8 mouse cellular contexts compared by ENCODE assay signal in the genomic region with DNA sequence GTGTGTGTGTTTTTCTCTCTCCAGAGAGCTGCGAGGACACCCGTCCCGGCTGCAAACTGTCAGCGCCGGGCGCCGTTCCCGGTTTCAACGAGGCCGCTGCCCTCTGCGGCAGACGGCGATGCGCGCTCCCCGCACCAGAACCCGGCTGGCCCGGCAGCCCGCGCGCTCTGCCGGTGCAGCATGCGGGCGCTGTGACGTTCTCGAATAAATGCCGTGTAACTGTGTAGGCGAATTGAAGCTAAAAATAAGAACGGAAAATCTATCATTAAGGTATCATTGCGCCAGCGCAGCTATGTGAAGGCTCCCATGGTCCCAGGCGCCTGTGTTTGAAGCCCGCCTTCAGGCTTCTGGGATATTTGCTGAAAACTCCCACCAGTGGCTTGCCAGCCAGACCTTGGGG. TPM values are rescaled to one million over a fixed set of nuclear protein-coding genes. Genes with fewer than 3 reads are reported as not detected.
A peak's percentile ranks its signal among the peaks of the same experiment; 100 is the strongest.
DNase-seq lines count a peak whose midpoint lies in the region; ATAC-seq and TF ChIP-seq lines count a peak whose summit lies in the region.

No protein-coding gene starts in this region.

- peak overlapping the region; percentile 89 for H3K4me2 ChIP-seq in forebrain, embryonic 14.5 days (ENCODE audit: low read length)
- peak overlapping the region; percentile 90 for H3K4me2 ChIP-seq in hindbrain, embryonic 16.5 days (ENCODE audit: low read length)
- H3K4me2 ChIP-seq in limb, embryonic 14.5 days (replicated peaks; ENCODE audit: low read depth, low read length, severe bottlenecking), result peak overlapping the region; percentile 85

- WGBS in forebrain, embryonic 14.5 days, result 1% methylated on average over 33 of the region's 33 CpGs
- WGBS in hindbrain, embryonic 16.5 days, result 0% methylated on average over 32 of the region's 33 CpGs
- WGBS in limb, embryonic 14.5 days, result 1% methylated on average over 27 of the region's 33 CpGs

- peaks cover 9% of the 10 kb centered on the region; the same call in 1 of the 2 replicates for H3K4me1 ChIP-seq in forebrain, embryonic 14.5 days (ENCODE audit: control insufficient read depth, insufficient read depth, low read length)
- peaks cover 19% of the 10 kb centered on the region; the same call in 1 of the 2 replicates for H3K4me1 ChIP-seq in hindbrain, embryonic 16.5 days (ENCODE audit: control insufficient read depth, insufficient read depth, low read depth, low read length)
- H3K4me1 ChIP-seq in limb, embryonic 14.5 days (ENCODE audit: control insufficient read depth, insufficient read depth, low read length), result peaks cover 6% of the 10 kb centered on the region; the same call in 1 of the 2 replicates

- H3K36me3 ChIP-seq in forebrain, embryonic 14.5 days (ENCODE audit: control insufficient read depth, insufficient read depth, low read length), result no peaks in the 10 kb centered on the region
- no peaks in the 10 kb centered on the region for H3K36me3 ChIP-seq in hindbrain, embryonic 16.5 days (ENCODE audit: control insufficient read depth, insufficient read depth, low read length)
- H3K36me3 ChIP-seq in limb, embryonic 14.5 days (ENCODE audit: control insufficient read depth, insufficient read depth, low read length), result no peaks in the 10 kb centered on the region

- no peak for TF ChIP-seq POLR2A in brain, embryonic 14.5 days (IDR thresholded peaks at IDR 0.05; ENCODE audit: borderline replicate concordance, extremely low read depth, insufficient read depth, insufficient read length, poor library complexity, severe bottlenecking)
- TF ChIP-seq POLR2A in limb, embryonic 14.5 days (IDR thresholded peaks at IDR 0.05; ENCODE audit: borderline replicate concordance, extremely low read depth, insufficient read depth, insufficient read length), result no peak

- H3K27ac ChIP-seq in gastrocnemius, adult 2 months, result no peak overlapping the region
- H3K27ac ChIP-seq in forebrain, embryonic 14.5 days (ENCODE audit: low read depth, low read length), result no peak overlapping the region
- H3K27ac ChIP-seq in hindbrain, embryonic 16.5 days (ENCODE audit: low read depth, low read length), result no peak overlapping the region
- no peak overlapping the region for H3K27ac ChIP-seq in limb, embryonic 14.5 days (replicated peaks; ENCODE audit: low read depth, low read length)

- peak; percentile 40; the same call in 1 of the 2 replicates for ATAC-seq in forebrain, embryonic 14.5 days
- peak; percentile 22; the same call in 1 of the 2 replicates for ATAC-seq in hindbrain, embryonic 16.5 days
- ATAC-seq in limb, embryonic 14.5 days (ENCODE audit: low FRiP score, low read depth), result no peak

- H3K4me3 ChIP-seq in gastrocnemius, adult 2 months, result peak overlapping the region; percentile 67
- peak overlapping the region; percentile 46 for H3K4me3 ChIP-seq in forebrain, embryonic 14.5 days (ENCODE audit: low read depth, low read length)
- H3K4me3 ChIP-seq in hindbrain, embryonic 16.5 days (ENCODE audit: low read length), result peak overlapping the region; percentile 57
- peak overlapping the region; percentile 47 for H3K4me3 ChIP-seq in limb, embryonic 14.5 days (replicated peaks; ENCODE audit: low read length)

- TF ChIP-seq CTCF in gastrocnemius, adult 2 months (IDR thresholded peaks at IDR 0.05), result no peak
- TF ChIP-seq CTCF in brain, embryonic 14.5 days (IDR thresholded peaks at IDR 0.05; ENCODE audit: borderline replicate concordance, extremely low read depth, insufficient read depth, insufficient read length), result no peak

- intact Hi-C loops in gastrocnemius, adult 2 months (cut with DNase I), result no loop called here

- H3K9me3 ChIP-seq in forebrain, embryonic 14.5 days (replicated peaks; ENCODE audit: control insufficient read depth, low read length), result no peaks in the 10 kb centered on the region
- no peaks in the 10 kb centered on the region for H3K9me3 ChIP-seq in hindbrain, embryonic 16.5 days (ENCODE audit: control insufficient read depth, low read length)
- no peaks in the 10 kb centered on the region for H3K9me3 ChIP-seq in limb, embryonic 14.5 days (ENCODE audit: control insufficient read depth, low read length)

- H3K9ac ChIP-seq in forebrain, embryonic 14.5 days (ENCODE audit: low read length), result peak overlapping the region; percentile 35
- peak overlapping the region; percentile 52 for H3K9ac ChIP-seq in hindbrain, embryonic 16.5 days (ENCODE audit: low read depth, low read length)
- no peak overlapping the region for H3K9ac ChIP-seq in limb, embryonic 14.5 days (ENCODE audit: low read depth, low read length, severe bottlenecking)

- H3K27me3 ChIP-seq in forebrain, embryonic 14.5 days (replicated peaks; ENCODE audit: control insufficient read depth, insufficient read depth, low read length), result peaks cover 67% of the 10 kb centered on the region
- H3K27me3 ChIP-seq in hindbrain, embryonic 16.5 days (replicated peaks; ENCODE audit: control insufficient read depth, insufficient read depth, low read length), result peaks cover 47% of the 10 kb centered on the region
- peaks cover 75% of the 10 kb centered on the region for H3K27me3 ChIP-seq in limb, embryonic 14.5 days (ENCODE audit: control insufficient read depth, insufficient read depth, low read length)

- no peak for DNase-seq in gastrocnemius, adult 2 months
- DNase-seq in gastrocnemius, postnatal 4 days (ENCODE audit: low spot score in 2 of 2), result no peak
- DNase-seq in brain, embryonic 14.5 days (ENCODE audit: low read depth), result peak; percentile 80
- peak; percentile 66 for DNase-seq in forebrain, embryonic 14.5 days (ENCODE audit: low spot score)
- DNase-seq in limb, embryonic 14.5 days (ENCODE audit: low spot score), result no peak
- DNase-seq in retina, postnatal 1 day, result peak; percentile 53
- DNase-seq in spleen, postnatal 14 days (ENCODE audit: low spot score in 2 of 2), result no peak

RNA-seq across cellular contexts. Expression of a gene that starts 1.1 kb away (rescaled TPM):
- total RNA-seq in gastrocnemius, adult 2 months (2021), result not detected
- under 1 TPM in 1 of 2 experiments, not detected in 1; 0.15 TPM for total RNA-seq in gastrocnemius, postnatal 4 days (2021)
- 4.3 and 6.0 TPM in 2 replicates for polyA plus RNA-seq in brain, embryonic 14.5 days (2012; rRNA removed)
- 3.8 and 7.2 TPM in 2 replicates for polyA plus RNA-seq in forebrain, embryonic 14.5 days (2014; fragmentation: Nextera tagmentation; extraction: Ambion mirVana)
- 13.2 and 19.1 TPM in 2 replicates for polyA plus RNA-seq in hindbrain, embryonic 16.5 days (2015; fragmentation: Nextera tagmentation; extraction: Ambion mirVana)
- polyA plus RNA-seq in limb, embryonic 14.5 days (2012; rRNA removed), result 1.1 TPM in 2 replicates
- 0.55 and 0.98 TPM in 2 replicates for polyA plus RNA-seq in limb, embryonic 14.5 days (2014; fragmentation: Nextera tagmentation; extraction: Ambion mirVana)

Comparison
In these comparisons a context has a peak if more than half of its experiments do, and no peak if none do; other contexts are left out.
1. DNase-seq: peak in brain, embryonic 14.5 days (single experiment), forebrain, embryonic 14.5 days (single experiment) and retina, postnatal 1 day (single experiment); none in gastrocnemius, adult 2 months (single experiment), gastrocnemius, postnatal 4 days (0 of 2), limb, embryonic 14.5 days (single experiment) and spleen, postnatal 14 days (0 of 2).
2. Peak in every context shown above with its lines, with median percentiles within 50 percentile points of each other: H3K4me3 ChIP-seq and H3K4me2 ChIP-seq.